Mouse (Mus musculus) MEL (cell line): ENCODE results near the gene Gm7697. TPM values are rescaled to one million over a fixed set of nuclear protein-coding genes. Genes with fewer than 3 reads are reported as not detected.
A peak's percentile ranks its signal among the peaks of the same experiment; 100 is the strongest.
"Not testable (repeated sequence)": the region's sequence is repeated elsewhere in the genome, so short reads cannot be mapped to it uniquely, and the experiment has no call there.

ENCODE experiments used
- DNase-seq: peaks from one replicate; pipeline ENCODE4 v3.0.0; 2011; ENCODE audit warnings: low read depth, low spot score
- H3K27ac ChIP-seq: 2 replicates; pipeline ENCODE4 v1.5.1; 2012; ENCODE audit warnings: low read depth, mild to moderate bottlenecking, control low read depth, low read length, moderate library complexity; ENCODE audit not compliant: control insufficient read depth
- H3K27me3 ChIP-seq, 2 experiments: fragments of 150-350 bp in 1 of 2; sonication (generic) in 1 of 2; 2 replicates each; pipeline ENCODE4 v1.6.1; 2012; ENCODE audit warnings: low read length in 2 of 2, mild to moderate bottlenecking in 2 of 2, improper control_type of control experiment in 1 of 2, moderate library complexity in 1 of 2; ENCODE audit not compliant: insufficient read depth in 2 of 2, control insufficient read depth in 1 of 2
- H3K36me3 ChIP-seq, 2 experiments: 2 replicates each; pipeline ENCODE4 v1.6.1; 2012 to 2014; ENCODE audit warnings: low read length in 2 of 2, improper control_type of control experiment in 1 of 2, inconsistent platforms in 1 of 2, mild to moderate bottlenecking in 1 of 2; ENCODE audit not compliant: insufficient read depth in 2 of 2, control insufficient read depth in 1 of 2
- H3K4me1 ChIP-seq, 2 experiments: fragments of 150-350 bp in 1 of 2; sonication (generic) in 1 of 2; 2 replicates each; pipeline ENCODE4 v1.6.1; 2012; ENCODE audit warnings: low read length in 2 of 2, improper control_type of control experiment in 1 of 2, mild to moderate bottlenecking in 1 of 2; ENCODE audit not compliant: insufficient read depth in 2 of 2, control insufficient read depth in 1 of 2
- H3K4me3 ChIP-seq, 2 experiments: fragments of 150-350 bp in 1 of 2; sonication (generic) in 1 of 2; 2 replicates each; pipeline ENCODE4 v1.5.1; 2012; ENCODE audit warnings: low read depth in 2 of 2, low read length in 2 of 2, mild to moderate bottlenecking in 2 of 2, moderate library complexity in 2 of 2, control low read depth in 1 of 2, improper control_type of control experiment in 1 of 2; ENCODE audit not compliant: control insufficient read depth in 1 of 2, insufficient read depth in 1 of 2
- H3K79me2 ChIP-seq: 2 replicates; pipeline ENCODE4 v1.6.1; 2012; ENCODE audit warnings: mild to moderate bottlenecking, low read length, moderate library complexity; ENCODE audit not compliant: control insufficient read depth, poor library complexity, insufficient read depth
- H3K9ac ChIP-seq: 2 replicates; pipeline ENCODE4 v1.6.1; 2012; ENCODE audit warnings: low read depth, mild to moderate bottlenecking, control low read depth, low read length, moderate library complexity; ENCODE audit not compliant: control insufficient read depth, poor library complexity, severe bottlenecking
- H3K9me3 ChIP-seq: fragments of 150-350 bp; sonication (generic); replicated peaks from 2 replicates; pipeline ENCODE4 v1.6.1; 2012; ENCODE audit warnings: mild to moderate bottlenecking, low read length, improper control_type of control experiment, moderate library complexity; ENCODE audit not compliant: insufficient read depth
- CTCF ChIP-seq, 3 experiments: IDR thresholded peaks in 2 of 3; conservative IDR thresholded peaks in 1 of 3; 2 replicates each; pipeline ENCODE4 v1.5.1; 2011 to 2012; ENCODE audit warnings: low read length in 3 of 3, low read depth in 2 of 3, mild to moderate bottlenecking in 2 of 3, improper control_type of control experiment in 1 of 3, inconsistent platforms in 1 of 3, mixed read lengths in 1 of 3, moderate library complexity in 1 of 3; ENCODE audit not compliant: control insufficient read depth in 1 of 3, insufficient read depth in 1 of 3, poor library complexity in 1 of 3, severe bottlenecking in 1 of 3
- RAD21 ChIP-seq: IDR thresholded peaks from 2 replicates; pipeline ENCODE4 v1.6.1; 2011; ENCODE audit warnings: mild to moderate bottlenecking, low read depth, low read length, improper control_type of control experiment
- SMC3 ChIP-seq: IDR thresholded peaks from 2 replicates; pipeline ENCODE4 v1.6.1; 2011; ENCODE audit warnings: low read depth, low read length, improper control_type of control experiment
- polyA plus RNA-seq, 2 experiments: library from polyadenylated mRNA; stranded (reverse) in 1 of 2; unstranded in 1 of 2; fragments of >175 nt in 1 of 2; fragments of >200 nt in 1 of 2; gene quantifications; 2 replicates each; pipeline versions ENCODE4 v1.2.1 to v1.2.4; 2012; ENCODE audit warnings: low replicate concordance in 2 of 2, low read depth in 1 of 2; ENCODE audit not compliant: insufficient read length in 2 of 2, insufficient read depth in 1 of 2, missing spikeins in 1 of 2
- total RNA-seq: library from RNA; depleted of rRNA; stranded (reverse); fragments of 300-350 nt; gene quantifications from 2 replicates; pipeline ENCODE4 v1.2.3, GENCODE M21; 2012; rRNA removed

The Gm7697 gene
- not detected in 2 replicates for total RNA-seq
- not detected for polyA plus RNA-seq

DNA sequence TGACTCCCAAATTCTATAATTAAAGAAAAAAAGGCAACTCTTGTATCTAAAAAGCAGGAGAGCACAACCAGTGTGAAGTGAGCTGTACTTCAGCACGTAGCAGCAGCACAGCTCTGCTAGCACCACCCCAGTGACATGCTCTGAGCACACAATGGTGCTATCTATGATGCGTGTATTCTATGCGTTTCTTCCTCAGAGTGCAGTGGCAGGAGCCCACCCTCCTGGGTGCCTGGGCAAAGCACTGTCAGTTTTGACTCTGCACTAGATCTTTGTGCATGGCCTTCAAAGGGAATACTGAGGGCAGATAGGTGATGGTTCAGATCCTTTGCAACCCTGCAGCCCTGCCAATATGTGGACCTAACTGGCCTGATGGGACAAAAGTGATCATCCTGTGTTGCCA lies at the start of gene Gm7697:
TSS of gene Gm7697 (minus strand) at position 101 of the 400 bp plus-strand sequence.
- not testable (repeated sequence) for DNase-seq, H3K36me3 ChIP-seq, H3K9ac ChIP-seq, H3K9me3 ChIP-seq, H3K27me3 ChIP-seq, H3K27ac ChIP-seq, H3K4me3 ChIP-seq, H3K4me1 ChIP-seq, H3K79me2 ChIP-seq

DNA sequence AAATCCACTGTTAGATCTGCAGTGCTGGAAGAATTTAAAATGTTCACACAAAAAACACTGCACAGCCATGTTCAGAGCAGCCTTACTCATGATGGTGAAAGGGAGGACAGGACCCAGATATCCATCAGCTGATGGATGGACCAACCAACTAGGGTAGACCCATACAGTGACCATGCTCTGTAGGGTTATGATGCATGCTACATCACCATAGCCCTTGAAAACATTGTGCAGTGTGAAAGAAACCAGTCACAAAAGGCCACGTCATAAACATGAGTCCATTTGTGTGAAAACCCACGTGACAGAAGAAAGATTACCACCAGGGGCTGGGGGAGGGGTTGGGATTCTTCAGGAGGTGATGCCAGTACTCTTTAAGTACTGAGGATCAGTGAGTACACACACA lies 28.5 kb upstream of the Gm7697 start:
- not testable (repeated sequence) for H3K4me1 ChIP-seq, H3K36me3 ChIP-seq, H3K79me2 ChIP-seq, H3K9ac ChIP-seq, DNase-seq, H3K4me3 ChIP-seq, H3K27me3 ChIP-seq, H3K9me3 ChIP-seq, H3K27ac ChIP-seq

DNA sequence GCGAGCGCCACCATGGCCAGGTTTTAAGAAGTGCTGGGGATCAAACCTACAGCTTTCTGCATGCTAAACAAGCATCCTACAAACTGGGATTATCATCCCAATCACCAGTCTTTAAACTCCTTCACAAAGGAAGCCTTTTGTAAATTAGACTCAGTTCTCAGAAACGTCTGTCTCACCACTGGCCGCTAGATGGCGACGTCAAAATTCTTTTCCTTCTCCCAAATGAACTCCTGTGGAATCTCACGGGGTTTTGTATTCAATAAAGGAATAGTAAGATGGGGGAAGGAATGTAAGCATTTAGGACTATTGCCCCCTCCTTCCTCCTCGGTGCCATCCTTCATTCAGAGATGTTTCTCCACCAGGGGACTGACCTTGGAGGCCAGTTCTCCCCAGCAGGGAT lies 26.8 kb upstream of the Gm7697 start:
- not testable (repeated sequence) for H3K9ac ChIP-seq, H3K27ac ChIP-seq, H3K27me3 ChIP-seq, H3K9me3 ChIP-seq, H3K79me2 ChIP-seq, H3K4me1 ChIP-seq, DNase-seq, H3K36me3 ChIP-seq
- H3K4me3 ChIP-seq: peak overlapping the region in 1 of 2 experiments; percentile 35; a peak in 2 of 4 replicates
- TF ChIP-seq SMC3: 0 out of 2 replicates have a peak, but pooled peaks have one; percentile 18
- TF ChIP-seq RAD21: peak; percentile 24
- TF ChIP-seq CTCF (IDR thresholded peaks at IDR 0.05 in 2 of 3, conservative IDR thresholded peaks at IDR 0.05 in 1 of 3; ENCODE audit: control insufficient read depth in 1 of 3, insufficient read depth in 1 of 3, low read depth in 2 of 3, low read length in 3 of 3, poor library complexity in 1 of 3, severe bottlenecking in 1 of 3): peak in 2 of 3 experiments; percentile 40 to 50; a peak in 4 of 6 replicates

DNA sequence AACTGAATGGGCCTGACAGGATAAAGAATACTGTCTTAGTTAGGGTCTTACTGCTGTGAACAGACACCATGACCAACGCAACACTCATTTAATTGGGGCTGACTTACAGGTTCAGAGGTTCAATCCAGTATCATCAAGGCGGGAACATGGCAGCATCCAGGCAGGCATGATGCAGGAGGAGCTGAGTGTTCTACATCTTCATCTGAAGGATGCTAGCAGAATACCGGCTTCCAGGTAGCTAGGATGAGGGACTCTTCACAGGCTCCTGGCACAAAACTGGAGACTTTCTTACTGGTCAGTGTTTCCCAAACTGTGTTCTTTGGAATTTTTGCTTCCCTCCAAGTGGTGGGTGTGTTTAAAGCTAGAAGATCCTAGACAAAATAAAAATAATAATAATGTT lies 25.3 kb upstream of the Gm7697 start:
- not testable (repeated sequence) for H3K9me3 ChIP-seq, H3K79me2 ChIP-seq, H3K4me1 ChIP-seq, H3K4me3 ChIP-seq, H3K9ac ChIP-seq, H3K27ac ChIP-seq, DNase-seq, H3K36me3 ChIP-seq, H3K27me3 ChIP-seq

DNA sequence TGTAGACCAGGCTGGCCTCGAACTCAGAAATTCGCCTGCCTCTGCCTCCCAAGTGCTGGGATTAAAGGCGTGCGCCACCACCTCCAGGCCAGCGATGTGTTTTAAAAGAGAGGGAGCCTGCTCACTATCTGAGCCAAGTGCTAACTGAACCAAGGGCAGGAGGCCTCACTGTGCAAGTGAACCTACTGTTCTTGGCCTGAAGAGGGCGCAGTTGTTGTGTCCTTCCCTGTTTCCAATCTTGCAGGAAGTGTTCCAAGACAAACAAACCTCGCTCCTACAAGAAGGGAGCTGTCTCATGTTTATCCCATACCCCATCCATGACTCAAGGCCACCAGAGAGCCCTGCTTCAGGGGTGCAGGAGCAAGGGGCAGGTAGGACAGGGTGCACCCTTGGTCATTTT lies 24.4 kb upstream of the Gm7697 start:
- not testable (repeated sequence) for H3K9me3 ChIP-seq, H3K79me2 ChIP-seq, DNase-seq, H3K9ac ChIP-seq, H3K4me3 ChIP-seq, H3K27me3 ChIP-seq, H3K27ac ChIP-seq, H3K4me1 ChIP-seq, H3K36me3 ChIP-seq

DNA sequence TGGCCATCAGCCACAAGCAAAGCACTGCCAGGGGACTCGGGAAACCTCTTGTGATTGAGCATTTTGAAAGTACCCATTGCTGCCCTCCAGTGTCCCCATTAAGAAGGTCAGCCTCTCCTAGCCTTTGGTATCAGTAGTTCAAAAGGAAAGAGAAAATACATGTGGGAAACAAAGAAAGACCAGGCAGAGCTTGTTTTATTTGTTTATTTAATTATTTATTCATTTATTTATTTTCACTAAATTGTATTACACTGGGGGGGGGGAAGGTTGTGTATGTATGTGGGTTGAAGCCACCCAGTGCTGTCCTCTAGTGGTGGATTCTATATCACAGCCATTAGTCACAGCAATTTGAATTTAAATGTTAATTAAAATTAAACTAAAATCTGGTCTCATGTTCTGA lies 22.2 kb upstream of the Gm7697 start:
- H3K36me3 ChIP-seq, DNase-seq, H3K4me3 ChIP-seq: not testable (repeated sequence)

DNA sequence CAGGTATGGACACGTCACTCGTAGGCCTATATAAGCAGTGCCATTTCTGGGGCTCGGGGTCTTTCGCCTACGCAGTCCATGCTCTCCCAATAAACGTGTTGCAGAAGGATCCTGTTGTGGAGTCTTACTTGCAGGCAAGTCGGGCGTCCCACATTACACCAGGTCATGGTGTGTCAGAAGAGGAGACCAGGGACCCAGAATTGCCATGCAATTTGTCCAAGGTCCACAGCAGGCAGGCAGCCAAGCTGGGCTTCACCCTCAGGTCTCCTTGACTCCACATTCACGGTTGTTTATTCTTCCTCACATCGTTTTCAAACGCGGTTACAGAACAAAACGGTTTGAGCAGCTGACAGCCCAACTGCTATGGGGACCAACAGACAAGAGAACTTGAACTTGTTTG lies 21.7 kb upstream of the Gm7697 start:
- not testable (repeated sequence) for H3K4me1 ChIP-seq, H3K79me2 ChIP-seq, H3K9ac ChIP-seq, H3K4me3 ChIP-seq, H3K27ac ChIP-seq, H3K9me3 ChIP-seq, H3K27me3 ChIP-seq, DNase-seq, H3K36me3 ChIP-seq

More for the DNA sequence above, 22.2 kb upstream of the Gm7697 start:
- not testable (repeated sequence) for H3K79me2 ChIP-seq, H3K9me3 ChIP-seq, H3K27ac ChIP-seq, H3K9ac ChIP-seq, H3K4me1 ChIP-seq, H3K27me3 ChIP-seq
